Mouse (Mus musculus): ENCODE measurements around the gene Rpl15. TPM values are rescaled to one million over a fixed set of nuclear protein-coding genes. Genes with fewer than 3 reads are reported as not detected.
"Not testable (repeated sequence)": the region's sequence is repeated elsewhere in the genome, so short reads cannot be mapped to it uniquely, and the experiment has no call there.

Rpl15 gene
- total RNA-seq, 2 experiments from 2014 or later, result 997 to 998 TPM

- no peak for DNase-seq
These were observed 28.5 kb downstream of the Rpl15 start for GRCm38 (mm10) chr14:18242638-18243130.

- no peak for DNase-seq
These were observed 29.4 kb downstream of the Rpl15 start for GRCm38 (mm10) chr14:18241786-18242185.

GRCm38 (mm10) chr14:18240132-18240531, 31.1 kb downstream of the Rpl15 start:
- no peak for DNase-seq

- peak; percentile 99 for DNase-seq
These were observed 32.1 kb downstream of the Rpl15 start, which contains the start of gene Nr1d2 for GRCm38 (mm10) chr14:18238750-18239731. Gene Nr1d2, minus strand, starts transcription at chr14:18239127.

- DNase-seq, result peak; percentile 99
These were observed 33.0 kb downstream of the Rpl15 start for GRCm38 (mm10) chr14:18238131-18238749.

- DNase-seq, result no peak
These were observed 33.8 kb downstream of the Rpl15 start for GRCm38 (mm10) chr14:18237381-18237780.

- not testable (repeated sequence) for DNase-seq
These were observed 34.5 kb downstream of the Rpl15 start for GRCm38 (mm10) chr14:18236496-18237235.

GRCm38 (mm10) chr14:18233981-18234960, 36.9 kb downstream of the Rpl15 start:
- peak; percentile 12 for DNase-seq

GRCm38 (mm10) chr14:18233076-18233475, 38.1 kb downstream of the Rpl15 start:
- no peak for DNase-seq

- not testable (repeated sequence) for DNase-seq
These were observed 39.3 kb downstream of the Rpl15 start for GRCm38 (mm10) chr14:18231866-18232265.

GRCm38 (mm10) chr14:18229751-18230150, 41.4 kb downstream of the Rpl15 start:
- DNase-seq, result not testable (repeated sequence)

GRCm38 (mm10) chr14:18226181-18226580, 45.0 kb downstream of the Rpl15 start:
- not testable (repeated sequence) for DNase-seq

- DNase-seq, result not testable (repeated sequence)
These were observed 45.8 kb downstream of the Rpl15 start for GRCm38 (mm10) chr14:18225431-18225830.

GRCm38 (mm10) chr14:18221977-18222376, 49.2 kb downstream of the Rpl15 start:
- no peak for DNase-seq

Other genes with a start within 250 kb of the Rpl15 start
- gene Nr1d2, start 32.3 kb downstream of the Rpl15 start, total RNA-seq (2021), result 10 to 100 TPM; 32.3 to 51.7 TPM
- gene Nkiras1, start 255 bp downstream of the Rpl15 start, total RNA-seq (2021), result 10 to 100 TPM; 19.4 to 24.0 TPM
- 10 to 100 TPM; 58.5 to 66.7 TPM for gene Ube2e1, start 60.5 kb upstream of the Rpl15 start, total RNA-seq (2021)

Measured in adrenal gland, postnatal 10 days (tissue).